Mouse (Mus musculus) right cerebral cortex, postnatal 10 days (tissue): Measurements from ENCODE around the gene Cubn.

Experiments
- DNase-seq, 2 experiments: peaks; one replicate each; pipeline ENCODE4 v3.0.0; 2021; ENCODE audit warnings: low spot score in 2 of 2

Gene Cubn

GRCm38 (mm10) chr2:13484566-13484965 lies 7.0 kb downstream of the Cubn start:
- no peak for DNase-seq

- DNase-seq, result no peak
Measured at GRCm38 (mm10) chr2:13480744-13481143, 10.9 kb downstream of the Cubn start.

DNA sequence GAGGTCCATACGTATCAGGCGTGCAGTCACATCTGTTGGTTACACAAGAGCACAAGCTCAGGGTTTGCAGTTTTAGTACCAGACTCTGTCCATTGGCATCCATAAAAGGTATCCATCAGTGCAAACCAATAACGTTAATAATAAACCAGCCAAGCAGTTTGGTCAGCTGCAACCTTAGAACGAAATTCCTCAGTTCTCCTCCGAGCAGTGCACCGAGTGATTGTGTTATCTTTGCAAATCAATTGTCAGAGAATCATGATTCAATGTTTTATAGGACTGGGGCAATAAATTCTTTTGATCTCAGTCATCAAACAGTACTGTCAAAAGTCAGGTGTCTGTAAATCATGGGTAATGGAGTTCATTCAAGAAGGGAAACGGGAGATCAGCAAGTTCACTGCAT lies 12.4 kb downstream of the Cubn start:
- DNase-seq, result no peak

GRCm38 (mm10) chr2:13470108-13470507 lies 21.5 kb downstream of the Cubn start:
- no peak for DNase-seq

GRCm38 (mm10) chr2:13469641-13470040 lies 22.0 kb downstream of the Cubn start:
- DNase-seq, result no peak

DNA sequence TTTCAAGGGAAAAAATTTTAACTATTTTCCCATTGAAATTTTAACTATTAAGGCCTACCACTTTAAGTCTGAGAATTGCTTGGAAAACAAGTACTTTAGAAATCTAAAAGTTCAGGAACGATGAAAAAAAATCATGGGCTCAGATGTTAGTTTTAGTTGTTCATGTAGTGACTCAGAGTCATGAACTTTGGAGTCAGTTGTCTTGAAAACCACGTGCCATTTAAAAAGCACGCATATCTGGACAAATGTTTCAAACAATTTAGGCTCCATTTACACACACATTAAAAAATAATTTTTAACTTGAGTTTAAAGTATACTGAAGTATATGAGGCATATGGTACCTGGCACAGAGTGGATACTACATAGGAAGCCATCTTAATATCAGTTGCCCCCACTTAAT lies 24.9 kb downstream of the Cubn start:
- no peak for DNase-seq

GRCm38 (mm10) chr2:13458088-13458487 lies 33.5 kb downstream of the Cubn start:
- DNase-seq, result no peak

GRCm38 (mm10) chr2:13456821-13457220 lies 34.8 kb downstream of the Cubn start:
- no peak for DNase-seq

DNA sequence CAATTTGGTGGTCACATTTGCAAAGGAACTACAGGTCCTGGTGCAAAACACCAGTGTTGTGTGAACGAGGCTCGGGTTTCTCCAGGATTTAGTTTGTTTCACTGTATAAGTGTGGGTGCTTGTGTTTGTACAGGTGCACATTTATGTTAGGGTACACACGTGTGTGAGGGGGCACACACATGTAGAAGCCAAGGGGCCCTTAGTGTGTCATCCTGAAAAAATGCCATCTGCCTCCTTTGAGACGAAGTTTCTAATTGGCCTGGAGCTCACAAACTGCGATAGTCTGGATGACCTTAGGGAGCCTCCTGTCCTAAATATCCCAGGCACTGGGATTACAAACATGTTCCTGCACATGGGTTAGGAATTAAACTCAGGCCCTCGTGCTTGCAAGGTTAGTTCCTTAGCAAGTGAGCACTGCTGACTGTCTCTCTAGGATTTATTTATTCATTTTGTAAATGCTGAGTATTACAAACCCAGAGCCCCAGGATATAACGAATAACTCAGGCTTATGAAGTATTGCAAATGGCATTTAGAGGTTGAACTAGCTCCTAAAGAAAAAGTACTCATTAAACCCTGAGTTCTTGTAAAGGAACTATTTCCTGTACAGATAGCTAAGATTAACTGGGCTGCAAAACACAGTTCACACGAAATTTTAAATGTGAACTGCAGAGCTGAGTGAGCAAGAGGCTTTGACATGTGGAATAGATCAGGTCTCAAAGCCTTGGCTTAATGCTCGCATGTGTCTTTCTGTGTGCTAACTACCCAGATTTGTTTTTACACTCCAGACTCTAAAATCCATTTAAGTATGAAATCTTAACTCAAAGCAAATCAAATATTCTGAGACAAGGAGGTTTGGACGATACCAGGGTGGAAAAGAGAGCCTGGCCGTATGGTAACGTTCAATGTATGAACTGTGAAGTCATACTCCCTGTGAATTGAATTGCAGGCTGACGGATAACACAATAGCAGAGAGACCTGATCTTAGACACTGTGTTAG lies 39.8 kb downstream of the Cubn start:
- no peak for DNase-seq

- DNase-seq, result no peak
Measured at GRCm38 (mm10) chr2:13450895-13451294, 40.7 kb downstream of the Cubn start.

DNA sequence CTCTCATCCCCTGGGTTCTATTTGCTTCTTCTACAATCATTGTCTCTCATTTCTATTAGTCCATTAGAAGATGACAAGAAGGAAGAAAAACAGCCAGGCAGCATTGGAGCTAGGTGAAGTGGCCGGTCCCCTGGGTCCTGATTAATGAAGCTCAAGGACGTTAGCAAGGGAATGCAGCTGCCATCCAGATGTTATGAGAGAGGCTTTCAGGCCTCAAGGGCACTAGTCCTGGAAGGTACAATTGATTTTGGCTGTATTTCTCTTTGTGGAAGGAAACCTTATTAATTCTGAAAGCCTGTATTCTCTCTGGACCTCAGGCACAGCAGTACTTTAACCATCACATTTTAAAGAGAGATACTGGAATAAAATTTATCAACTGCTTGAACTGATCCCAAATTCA lies 41.1 kb downstream of the Cubn start:
- DNase-seq, result no peak

- no peak for DNase-seq
Measured at GRCm38 (mm10) chr2:13445156-13445555, 46.5 kb downstream of the Cubn start.

- DNase-seq, result no peak
Measured at GRCm38 (mm10) chr2:13438983-13439382, 52.6 kb downstream of the Cubn start.

DNA sequence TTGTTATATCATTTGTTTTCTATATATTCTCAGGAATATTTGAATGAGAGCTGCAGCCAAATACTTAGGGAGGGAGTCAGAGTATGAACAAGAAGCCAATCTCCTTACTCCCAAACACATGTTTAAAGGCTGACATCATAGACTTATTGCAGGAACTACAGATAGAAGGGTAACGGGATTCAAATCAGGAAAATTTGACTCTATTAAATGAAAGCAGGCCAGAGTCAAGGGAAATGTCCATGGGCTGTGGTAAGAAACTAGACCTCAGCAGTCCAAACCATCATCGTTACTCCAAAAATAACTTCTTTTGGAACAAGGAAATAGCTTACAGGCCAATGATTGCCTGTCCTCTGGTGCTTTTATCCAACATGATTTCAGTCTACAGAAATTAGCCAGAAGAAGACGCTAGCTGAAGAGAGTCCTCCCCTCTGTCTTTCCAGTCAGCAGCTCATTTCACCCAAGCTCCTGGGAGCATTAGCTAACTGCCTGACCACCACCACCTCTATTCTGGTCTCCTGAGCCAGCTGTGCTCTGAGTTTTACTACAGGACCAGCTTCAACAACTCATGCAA lies 53.3 kb downstream of the Cubn start:
- DNase-seq, result no peak

DNA sequence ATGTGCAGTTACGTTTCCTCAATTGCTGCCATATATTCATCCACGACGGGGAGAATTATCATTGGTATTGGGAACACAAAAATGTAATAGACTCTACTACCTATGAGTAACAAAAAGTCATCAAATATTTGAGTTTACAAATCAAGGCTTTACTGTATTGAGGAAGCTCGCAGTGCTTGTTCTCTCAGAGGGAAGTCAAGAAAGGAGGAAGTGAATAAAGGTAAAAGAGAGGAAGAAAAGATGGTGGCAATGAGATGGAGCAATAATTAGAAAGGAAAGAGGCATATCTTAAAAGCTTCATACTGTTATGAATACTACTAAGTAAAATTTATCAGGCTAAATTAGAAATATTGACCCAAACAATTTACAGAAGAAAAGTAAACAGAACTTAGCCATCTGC lies 59.6 kb downstream of the Cubn start:
- no peak for DNase-seq

- no peak for DNase-seq
Measured at GRCm38 (mm10) chr2:13421974-13422760, 69.4 kb downstream of the Cubn start.

GRCm38 (mm10) chr2:13416765-13417524 lies 74.7 kb downstream of the Cubn start:
- DNase-seq, result no peak

DNA sequence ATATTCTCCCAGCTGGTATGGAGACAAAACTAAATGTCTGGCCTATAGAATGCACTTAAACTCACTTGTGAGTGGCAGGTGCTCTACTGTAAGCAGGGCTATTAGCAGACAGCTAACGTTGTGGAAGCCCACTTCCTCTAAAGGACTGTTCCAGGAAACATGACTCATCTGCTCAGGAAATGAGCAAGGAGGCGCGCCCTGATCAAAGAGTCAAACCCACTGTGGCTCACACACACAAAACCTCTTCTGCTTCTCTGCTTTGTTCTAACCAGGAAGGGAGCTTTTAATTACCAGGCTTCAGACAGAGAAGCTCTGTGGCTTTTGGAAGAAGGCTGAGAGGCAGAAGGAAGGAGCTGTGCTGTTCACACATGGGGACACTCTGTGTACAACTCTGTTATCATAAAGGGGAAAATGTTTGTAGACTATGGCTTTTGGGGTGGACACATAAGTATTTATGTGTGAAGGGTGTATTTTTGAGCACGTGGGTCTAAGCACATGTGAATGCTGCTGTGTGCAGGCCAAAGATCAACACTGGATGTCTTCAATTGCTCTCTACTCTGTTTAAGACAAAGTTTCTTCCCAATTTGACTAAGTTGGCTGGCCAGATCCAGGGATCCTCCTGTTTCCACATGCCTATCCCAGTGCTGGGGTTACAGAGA lies 78.0 kb downstream of the Cubn start:
- DNase-seq, result peak in 1 of 2 experiments; percentile 34

GRCm38 (mm10) chr2:13410660-13411059 lies 81.0 kb downstream of the Cubn start:
- no peak for DNase-seq

DNA sequence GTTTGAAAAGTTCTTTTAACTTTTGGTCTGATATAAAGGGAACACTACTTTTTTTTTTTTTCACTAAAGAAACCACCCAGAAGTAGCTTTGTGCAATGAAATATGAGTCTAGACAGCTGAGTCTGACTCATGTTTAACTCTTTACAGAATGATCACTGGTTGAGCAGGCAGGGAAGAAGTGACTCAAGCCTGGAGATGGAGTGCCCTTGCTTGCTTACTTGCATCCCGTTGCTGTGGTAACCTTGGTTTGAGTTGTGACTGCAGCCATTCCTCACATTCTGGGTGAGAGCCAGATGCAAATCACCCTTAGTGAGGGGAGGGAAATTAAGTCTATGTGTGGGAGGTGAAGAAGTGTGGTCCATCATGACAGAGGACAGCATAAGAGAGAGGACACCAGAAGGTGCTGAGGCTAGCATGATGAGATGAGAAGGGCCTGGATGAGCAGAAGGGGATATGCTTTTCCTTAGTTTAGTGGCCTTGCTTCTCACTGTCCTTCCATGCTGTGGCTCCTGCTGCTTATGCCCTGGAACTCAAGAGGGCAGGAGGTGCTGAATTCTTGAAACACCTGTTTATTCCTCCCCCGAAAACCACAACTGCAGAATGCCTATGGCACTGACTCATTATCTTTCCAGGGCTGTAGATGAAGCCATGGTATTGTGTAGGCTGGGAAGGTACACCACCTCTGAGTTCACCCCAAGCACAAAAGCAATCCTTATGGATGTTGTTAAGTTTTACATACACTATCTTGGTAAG lies 81.7 kb downstream of the Cubn start:
- DNase-seq, result peak in 1 of 2 experiments; percentile 40
